8 mouse cellular contexts compared by ENCODE assay signal in genomic region chr11:102572866-102573663, GRCm38 (mm10). TPM values are rescaled to one million over a fixed set of nuclear protein-coding genes. Genes with fewer than 3 reads are reported as not detected.
DNase-seq lines count a peak whose midpoint lies in the region; ATAC-seq lines count a peak whose summit lies in the region.

No protein-coding gene starts in this region.

- peak; percentile 63 to 72 for DNase-seq in CD8-positive naive resting alpha-beta T cell, adult 2 months (ENCODE audit: low read depth in 2 of 2, low spot score in 2 of 2)
- DNase-seq in brain, embryonic 18.5 days (ENCODE audit: low read depth, low spot score) = peak; percentile 60
- DNase-seq in fibroblast of lung, adult 2 months (ENCODE audit: low read depth) = peak; percentile 56
- DNase-seq in kidney, postnatal 14 days = peak; percentile 88
- peak; percentile 92 for DNase-seq in neural tube, embryonic 11.5 days (ENCODE audit: low spot score)

- no peaks in the 10 kb centered on the region for H3K27me3 ChIP-seq in heart, embryonic 14.5 days (ENCODE audit: control insufficient read depth, insufficient read depth, low read length)
- H3K27me3 ChIP-seq in liver, embryonic 15.5 days = peaks cover 18% of the 10 kb centered on the region
- no peaks in the 10 kb centered on the region for H3K27me3 ChIP-seq in neural tube, embryonic 11.5 days (ENCODE audit: control insufficient read depth, insufficient read depth, low read length)
- H3K27me3 ChIP-seq in stomach, embryonic 16.5 days (ENCODE audit: control insufficient read depth, insufficient read depth, low read length) = no peaks in the 10 kb centered on the region

- H3K9ac ChIP-seq in heart, embryonic 14.5 days (ENCODE audit: low read length) = peak overlapping the region; percentile 71
- peak overlapping the region; percentile 63 for H3K9ac ChIP-seq in liver, embryonic 15.5 days
- peak overlapping the region; percentile 59 for H3K9ac ChIP-seq in neural tube, embryonic 11.5 days (ENCODE audit: low read length)
- peak overlapping the region; percentile 75 for H3K9ac ChIP-seq in stomach, embryonic 16.5 days (ENCODE audit: low read length)

- H3K4me2 ChIP-seq in heart, embryonic 14.5 days (ENCODE audit: low read length) = peak overlapping the region; percentile 75
- peak overlapping the region; percentile 84 for H3K4me2 ChIP-seq in liver, embryonic 15.5 days
- H3K4me2 ChIP-seq in neural tube, embryonic 11.5 days (ENCODE audit: low read depth) = peak overlapping the region; percentile 57
- H3K4me2 ChIP-seq in stomach, embryonic 16.5 days (ENCODE audit: low read depth, low read length) = peak overlapping the region; percentile 80

- no peaks in the 10 kb centered on the region for H3K36me3 ChIP-seq in heart, embryonic 14.5 days (ENCODE audit: control insufficient read depth, insufficient read depth, low read length)
- H3K36me3 ChIP-seq in liver, embryonic 15.5 days (replicated peaks) = no peaks in the 10 kb centered on the region
- H3K36me3 ChIP-seq in neural tube, embryonic 11.5 days (ENCODE audit: control insufficient read depth, insufficient read depth, low read length) = no peaks in the 10 kb centered on the region
- H3K36me3 ChIP-seq in stomach, embryonic 16.5 days (ENCODE audit: control insufficient read depth, insufficient read depth, low read length) = no peaks in the 10 kb centered on the region

- H3K27ac ChIP-seq in heart, embryonic 14.5 days (replicated peaks in 1 of 2; ENCODE audit: control insufficient read depth in 1 of 2, insufficient read depth in 1 of 2, low read depth in 2 of 2, low read length in 2 of 2) = peak overlapping the region; percentile 38 to 49; a peak in 2 of 4 replicates
- no peak overlapping the region for H3K27ac ChIP-seq in liver, embryonic 15.5 days (replicated peaks)
- H3K27ac ChIP-seq in neural tube, embryonic 11.5 days (ENCODE audit: low read depth, low read length) = no peak overlapping the region
- peak overlapping the region; percentile 56; the same call in 1 of the 2 replicates for H3K27ac ChIP-seq in stomach, embryonic 16.5 days (ENCODE audit: low read length)

- peak overlapping the region; percentile 43 to 63 for H3K4me3 ChIP-seq in heart, embryonic 14.5 days (ENCODE audit: control insufficient read depth in 1 of 2, insufficient read depth in 1 of 2, low read depth in 1 of 2, low read length in 2 of 2)
- H3K4me3 ChIP-seq in liver, embryonic 15.5 days (replicated peaks) = peak overlapping the region; percentile 55
- peak overlapping the region; percentile 31 for H3K4me3 ChIP-seq in neural tube, embryonic 11.5 days (ENCODE audit: low read depth, low read length)
- peak overlapping the region; percentile 53 for H3K4me3 ChIP-seq in stomach, embryonic 16.5 days (replicated peaks; ENCODE audit: low read length)

- 12% methylated on average over 18 of the region's 18 CpGs for WGBS in heart, embryonic 14.5 days
- WGBS in liver, embryonic 15.5 days (ENCODE audit: insufficient replicate concordance) = 17% methylated on average over 18 of the region's 18 CpGs
- WGBS in neural tube, embryonic 11.5 days = 8% methylated on average over 18 of the region's 18 CpGs
- 13% methylated on average over 18 of the region's 18 CpGs for WGBS in stomach, embryonic 16.5 days

- H3K9me3 ChIP-seq in heart, embryonic 14.5 days (ENCODE audit: control insufficient read depth, low read length) = no peaks in the 10 kb centered on the region
- no peaks in the 10 kb centered on the region for H3K9me3 ChIP-seq in liver, embryonic 15.5 days (replicated peaks)
- no peaks in the 10 kb centered on the region for H3K9me3 ChIP-seq in neural tube, embryonic 11.5 days (ENCODE audit: control insufficient read depth, low read length)
- H3K9me3 ChIP-seq in stomach, embryonic 16.5 days (replicated peaks; ENCODE audit: control insufficient read depth, low read length) = no peaks in the 10 kb centered on the region

- 0 out of 2 replicates have a peak, but pooled peaks have one; percentile 28 for ATAC-seq in heart, embryonic 14.5 days (ENCODE audit: insufficient number of reproducible peaks, insufficient read depth, low FRiP score, low read depth)
- no peak for ATAC-seq in liver, embryonic 15.5 days (ENCODE audit: insufficient read depth)
- ATAC-seq in neural tube, embryonic 11.5 days (ENCODE audit: insufficient read depth, low FRiP score, low TSS enrichment) = peak; percentile 73; the same call in 1 of the 2 replicates
- ATAC-seq in stomach, embryonic 16.5 days (ENCODE audit: insufficient read depth, low FRiP score) = peak; percentile 67; the same call in 1 of the 2 replicates

- H3K4me1 ChIP-seq in heart, embryonic 14.5 days (ENCODE audit: control insufficient read depth in 2 of 2, insufficient read depth in 2 of 2, low read length in 2 of 2) = peaks cover 7% of the 10 kb centered on the region in 2 experiments; a peak in 3 of 4 replicates
- H3K4me1 ChIP-seq in liver, embryonic 15.5 days (replicated peaks) = peaks cover 2% of the 10 kb centered on the region
- H3K4me1 ChIP-seq in neural tube, embryonic 11.5 days (ENCODE audit: control insufficient read depth, insufficient read depth, low read length) = 0 out of 2 replicates have a peak, but pooled peaks cover under 1% of the 10 kb centered on the region
- H3K4me1 ChIP-seq in stomach, embryonic 16.5 days (ENCODE audit: control insufficient read depth, insufficient read depth, low read length) = no peaks in the 10 kb centered on the region

RNA-seq across cellular contexts. Expression of gene Gm11627, which starts 6.2 kb away (rescaled TPM):
- 12.6 and 13.9 TPM in 2 replicates for polyA plus RNA-seq in heart, embryonic 14.5 days (2014; fragmentation: Nextera tagmentation; extraction: Ambion mirVana)
- 0.22 and 0.29 TPM in 2 replicates for polyA plus RNA-seq in liver, embryonic 15.5 days (2015; fragmentation: Nextera tagmentation; extraction: Ambion mirVana)
- polyA plus RNA-seq in neural tube, embryonic 11.5 days (2014; fragmentation: Nextera tagmentation; extraction: Ambion mirVana) = 7.1 and 9.9 TPM in 2 replicates
- 21.0 and 22.0 TPM in 2 replicates for polyA plus RNA-seq in stomach, embryonic 16.5 days (2015; fragmentation: Nextera tagmentation; extraction: Ambion mirVana)

RNA-seq across cellular contexts. Expression of gene Gpatch8, which starts 16.9 kb away (rescaled TPM):
- polyA plus RNA-seq in heart, embryonic 14.5 days (2014; fragmentation: Nextera tagmentation; extraction: Ambion mirVana) = 30.7 and 36.9 TPM in 2 replicates
- 20.1 and 20.8 TPM in 2 replicates for polyA plus RNA-seq in liver, embryonic 15.5 days (2015; fragmentation: Nextera tagmentation; extraction: Ambion mirVana)
- polyA plus RNA-seq in neural tube, embryonic 11.5 days (2014; fragmentation: Nextera tagmentation; extraction: Ambion mirVana) = 45.4 and 46.1 TPM in 2 replicates
- polyA plus RNA-seq in stomach, embryonic 16.5 days (2015; fragmentation: Nextera tagmentation; extraction: Ambion mirVana) = 34.9 and 47.0 TPM in 2 replicates

RNA-seq across cellular contexts. Expression of gene Fzd2, which starts 31.1 kb away (rescaled TPM):
- 18.7 and 24.0 TPM in 2 replicates for polyA plus RNA-seq in heart, embryonic 14.5 days (2014; fragmentation: Nextera tagmentation; extraction: Ambion mirVana)
- 0.41 and 0.60 TPM in 2 replicates for polyA plus RNA-seq in liver, embryonic 15.5 days (2015; fragmentation: Nextera tagmentation; extraction: Ambion mirVana)
- 37.3 and 40.4 TPM in 2 replicates for polyA plus RNA-seq in neural tube, embryonic 11.5 days (2014; fragmentation: Nextera tagmentation; extraction: Ambion mirVana)
- 12.2 and 15.4 TPM in 2 replicates for polyA plus RNA-seq in stomach, embryonic 16.5 days (2015; fragmentation: Nextera tagmentation; extraction: Ambion mirVana)

Comparison
In these comparisons a context has a peak if more than half of its experiments do, and no peak if none do; other contexts are left out.
1. H3K27ac ChIP-seq: peak in heart, embryonic 14.5 days (2 of 2) and stomach, embryonic 16.5 days (single experiment); none in liver, embryonic 15.5 days (single experiment) and neural tube, embryonic 11.5 days (single experiment).
2. Peak in every context shown above with its lines, with median percentiles within 50 percentile points of each other: DNase-seq, H3K4me2 ChIP-seq, H3K4me3 ChIP-seq and H3K9ac ChIP-seq.